Mouse (Mus musculus) hindbrain, embryonic 12.5 days (tissue): ENCODE measurements around the gene Mrgprh. TPM values are rescaled to one million over a fixed set of nuclear protein-coding genes. Genes with fewer than 3 reads are reported as not detected.

Source experiments
- ATAC-seq: fragments of 200-750 bp; cut with Nextera tagmentation; 2 replicates; pipeline ENCODE4 v1.8.0; 2017; ENCODE audit warnings: moderate TSS enrichment; ENCODE audit not compliant: low FRiP score
- H3K27ac ChIP-seq: fragments of 300-500 bp; sonication (generic); 2 replicates; pipeline ENCODE4 v1.5.1; 2016; ENCODE audit warnings: mild to moderate bottlenecking
- H3K27me3 ChIP-seq: fragments of 300-500 bp; sonication (generic); 2 replicates; pipeline ENCODE4 v1.6.1; 2016; ENCODE audit warnings: mild to moderate bottlenecking
- H3K36me3 ChIP-seq: fragments of 300-500 bp; sonication (generic); 2 replicates; pipeline ENCODE4 v1.6.1; 2016; ENCODE audit warnings: mild to moderate bottlenecking
- H3K4me1 ChIP-seq: fragments of 300-500 bp; sonication (generic); 2 replicates; pipeline ENCODE4 v1.6.1; 2016
- H3K4me2 ChIP-seq: fragments of 300-500 bp; sonication (generic); replicated peaks from 2 replicates; pipeline ENCODE4 v1.6.1; 2016; ENCODE audit warnings: mild to moderate bottlenecking
- H3K4me3 ChIP-seq: fragments of 300-500 bp; sonication (generic); 2 replicates; pipeline ENCODE4 v1.5.1; 2016; ENCODE audit warnings: mild to moderate bottlenecking
- H3K9ac ChIP-seq: fragments of 300-500 bp; sonication (generic); 2 replicates; pipeline ENCODE4 v1.6.1; 2016; ENCODE audit warnings: mild to moderate bottlenecking, moderate library complexity
- H3K9me3 ChIP-seq: fragments of 300-500 bp; sonication (generic); replicated peaks from 2 replicates; pipeline ENCODE4 v1.6.1; 2016; ENCODE audit warnings: mild to moderate bottlenecking
- WGBS: fragments of 180-500 bp; shearing (Covaris S2); methylation state at CpG from one replicate; pipeline ENCODE4 v1.1.7; 2016; 5-methylcytosine and 5-hydroxymethylcytosine counted together
- polyA plus RNA-seq: library from polyadenylated mRNA; unstranded; fragments of >200 nt; fragmentation: Nextera tagmentation; extraction: Ambion mirVana; gene quantifications from 2 replicates; pipeline ENCODE4 v1.2.1, GENCODE M21; 2016

Gene Mrgprh
- polyA plus RNA-seq, 1 experiment from 2014 or later: not detected

- Histone ChIP-seq H3K4me1 (0 out of 2 replicates have a peak, but pooled peaks cover 5% of the 10 kb centered on the region), H3K4me2 (no peak overlapping the region), H3K36me3 (peaks cover 21% of the 10 kb centered on the region), H3K9ac (no peak overlapping the region), H3K27me3 (no peaks in the 10 kb centered on the region), H3K27ac (no peak overlapping the region), H3K9me3 (no peaks in the 10 kb centered on the region), H3K4me3 (no peak overlapping the region)
- 79% methylated on average over 1 of the region's 1 CpGs for WGBS
- ATAC-seq: no peak
Observed at GRCm38 (mm10) chr17:12904349-12904748, 28.5 kb downstream of the Mrgprh start.

- no peak for ATAC-seq
- peaks cover 23% of the 10 kb centered on the region for H3K36me3 ChIP-seq
- no peak overlapping the region for H3K4me2 ChIP-seq
- no peak overlapping the region for H3K9ac ChIP-seq
- no peak overlapping the region for H3K4me3 ChIP-seq
- no peaks in the 10 kb centered on the region for H3K27me3 ChIP-seq
- no peak overlapping the region for H3K27ac ChIP-seq
- H3K9me3 ChIP-seq: no peaks in the 10 kb centered on the region
- 0 out of 2 replicates have a peak, but pooled peaks cover 5% of the 10 kb centered on the region for H3K4me1 ChIP-seq
- 81% methylated on average over 4 of the region's 4 CpGs for WGBS
Observed at GRCm38 (mm10) chr17:12905810-12906209, 30.0 kb downstream of the Mrgprh start.

GRCm38 (mm10) chr17:12906436-12906835, 30.6 kb downstream of the Mrgprh start:
- Histone ChIP-seq H3K4me1 (0 out of 2 replicates have a peak, but pooled peaks cover 5% of the 10 kb centered on the region), H3K4me3 (no peak overlapping the region), H3K36me3 (peaks cover 24% of the 10 kb centered on the region), H3K27me3 (no peaks in the 10 kb centered on the region), H3K9ac (no peak overlapping the region), H3K4me2 (no peak overlapping the region), H3K27ac (no peak overlapping the region), H3K9me3 (no peaks in the 10 kb centered on the region)
- WGBS: 91% methylated on average over 9 of the region's 9 CpGs
- ATAC-seq: no peak

GRCm38 (mm10) chr17:12909361-12910280, 33.8 kb downstream of the Mrgprh start, which contains the start of gene Pnldc1:
Gene Pnldc1, minus strand, starts transcription at chr17:12910230.
- H3K36me3 ChIP-seq: peaks cover 41% of the 10 kb centered on the region
- WGBS: 77% methylated on average over 35 of the region's 35 CpGs
- no peak for ATAC-seq

GRCm38 (mm10) chr17:12910391-12910790, 34.6 kb downstream of the Mrgprh start:
- H3K9ac ChIP-seq: no peak overlapping the region
- no peak overlapping the region for H3K4me3 ChIP-seq
- H3K27me3 ChIP-seq: no peaks in the 10 kb centered on the region
- WGBS: 93% methylated on average over 8 of the region's 8 CpGs
- no peaks in the 10 kb centered on the region for H3K9me3 ChIP-seq
- ATAC-seq: no peak
- peaks cover 41% of the 10 kb centered on the region for H3K36me3 ChIP-seq
- H3K4me2 ChIP-seq: no peak overlapping the region
- H3K4me1 ChIP-seq: peaks cover 4% of the 10 kb centered on the region
- H3K27ac ChIP-seq: no peak overlapping the region

More at GRCm38 (mm10) chr17:12909361-12910280, 33.8 kb downstream of the Mrgprh start, which contains the start of gene Pnldc1:
- no peak within 1 kb of the TSS for H3K4me2 ChIP-seq
- H3K9ac ChIP-seq: no peak within 1 kb of the TSS
- H3K27ac ChIP-seq: no peak within 1 kb of the TSS
- H3K4me3 ChIP-seq: no peak within 1 kb of the TSS
- H3K27me3 ChIP-seq: no peaks in the 10 kb centered on the region
- no peaks in the 10 kb centered on the region for H3K4me1 ChIP-seq
- no peaks in the 10 kb centered on the region for H3K9me3 ChIP-seq

GRCm38 (mm10) chr17:12915488-12915880, 39.6 kb downstream of the Mrgprh start, which contains the start of gene Tcp1:
Gene Tcp1, plus strand, starts transcription at chr17:12915701.
- H3K9ac ChIP-seq: peak within 1 kb of the TSS; percentile 96
- peak within 1 kb of the TSS; percentile 79 for H3K4me3 ChIP-seq
- peaks cover 11% of the 10 kb centered on the region for H3K4me1 ChIP-seq
- H3K9me3 ChIP-seq: no peaks in the 10 kb centered on the region
- ATAC-seq: 0 out of 2 replicates have a peak, but pooled peaks have one; percentile 12
- no peaks in the 10 kb centered on the region for H3K27me3 ChIP-seq
- peaks cover 51% of the 10 kb centered on the region for H3K36me3 ChIP-seq
- WGBS: 2% methylated on average over 18 of the region's 18 CpGs
- H3K27ac ChIP-seq: peak within 1 kb of the TSS; percentile 90
- H3K4me2 ChIP-seq: peak within 1 kb of the TSS; percentile 91

GRCm38 (mm10) chr17:12915881-12916583, 40.2 kb downstream of the Mrgprh start, which contains the start of gene Mrpl18:
Gene Mrpl18, minus strand, starts transcription at chr17:12916345.
- ATAC-seq: peak; percentile 100
- Histone ChIP-seq H3K9ac (peak within 1 kb of the TSS; percentile 96), H3K4me2 (peak within 1 kb of the TSS; percentile 91), H3K9me3 (no peaks in the 10 kb centered on the region), H3K4me1 (peaks cover 11% of the 10 kb centered on the region), H3K36me3 (peaks cover 51% of the 10 kb centered on the region), H3K27me3 (no peaks in the 10 kb centered on the region), H3K4me3 (peak within 1 kb of the TSS; percentile 79), H3K27ac (peak within 1 kb of the TSS; percentile 90)
- under 1% methylated on average over 56 of the region's 56 CpGs for WGBS

- no peaks in the 10 kb centered on the region for H3K27me3 ChIP-seq
- ATAC-seq: peak; percentile 77
- peak overlapping the region; percentile 90 for H3K27ac ChIP-seq
- H3K4me2 ChIP-seq: peak overlapping the region; percentile 91
- H3K9me3 ChIP-seq: no peaks in the 10 kb centered on the region
- H3K9ac ChIP-seq: peak overlapping the region; percentile 96
- 1% methylated on average over 40 of the region's 40 CpGs for WGBS
- H3K4me3 ChIP-seq: peak overlapping the region; percentile 79
- H3K4me1 ChIP-seq: peaks cover 11% of the 10 kb centered on the region
- H3K36me3 ChIP-seq: peaks cover 51% of the 10 kb centered on the region
Observed at GRCm38 (mm10) chr17:12916588-12917380, 41.0 kb downstream of the Mrgprh start.

GRCm38 (mm10) chr17:12921073-12921472, 45.2 kb downstream of the Mrgprh start:
- no peaks in the 10 kb centered on the region for H3K9me3 ChIP-seq
- H3K4me2 ChIP-seq: no peak overlapping the region
- no peak overlapping the region for H3K4me3 ChIP-seq
- no peak overlapping the region for H3K27ac ChIP-seq
- no peaks in the 10 kb centered on the region for H3K27me3 ChIP-seq
- ATAC-seq: no peak
- H3K9ac ChIP-seq: no peak overlapping the region
- 94% methylated on average over 1 of the region's 1 CpGs for WGBS
- H3K36me3 ChIP-seq: peaks cover 70% of the 10 kb centered on the region
- peaks cover 7% of the 10 kb centered on the region; the same call in 1 of the 2 replicates for H3K4me1 ChIP-seq

GRCm38 (mm10) chr17:12925001-12925400, 49.2 kb downstream of the Mrgprh start:
- Histone ChIP-seq H3K27me3 (no peaks in the 10 kb centered on the region), H3K27ac (no peak overlapping the region), H3K36me3 (peaks cover 67% of the 10 kb centered on the region), H3K9ac (no peak overlapping the region), H3K4me1 (no peaks in the 10 kb centered on the region), H3K9me3 (no peaks in the 10 kb centered on the region), H3K4me3 (no peak overlapping the region), H3K4me2 (no peak overlapping the region)
- WGBS: 89% methylated on average over 3 of the region's 3 CpGs
- ATAC-seq: no peak

GRCm38 (mm10) chr17:12925703-12926180, 49.9 kb downstream of the Mrgprh start:
- Histone ChIP-seq H3K4me1 (no peaks in the 10 kb centered on the region), H3K27ac (no peak overlapping the region), H3K9ac (no peak overlapping the region), H3K9me3 (no peaks in the 10 kb centered on the region), H3K4me2 (no peak overlapping the region), H3K4me3 (no peak overlapping the region), H3K27me3 (no peaks in the 10 kb centered on the region), H3K36me3 (peaks cover 60% of the 10 kb centered on the region)
- ATAC-seq: no peak
- WGBS: 90% methylated on average over 8 of the region's 8 CpGs
